Mouse (Mus musculus) forebrain, embryonic 11.5 days (tissue): ENCODE results near the gene Vps25. TPM values are rescaled to one million over a fixed set of nuclear protein-coding genes. Genes with fewer than 3 reads are reported as not detected.

Source experiments
- ATAC-seq: fragments of 200-750 bp; cut with Nextera tagmentation; replicated peaks from 2 replicates; pipeline ENCODE4 v1.8.0; 2017; ENCODE audit warnings: moderate TSS enrichment; ENCODE audit not compliant: low FRiP score
- DNase-seq: peaks from one replicate; pipeline ENCODE4 v3.0.0-alpha.2; 2017; ENCODE audit warnings: low spot score
- H3K27ac ChIP-seq: fragments of 300-500 bp; sonication (generic); 2 replicates; pipeline ENCODE4 v1.5.1; 2014; ENCODE audit warnings: low read depth, low read length
- H3K27me3 ChIP-seq: fragments of 300-500 bp; sonication (generic); 2 replicates; pipeline ENCODE4 v1.6.1; 2014; ENCODE audit warnings: mild to moderate bottlenecking, low read length, mixed read lengths; ENCODE audit not compliant: control insufficient read depth, insufficient read depth
- H3K36me3 ChIP-seq: fragments of 300-500 bp; sonication (generic); 2 replicates; pipeline ENCODE4 v1.6.1; 2014; ENCODE audit warnings: mild to moderate bottlenecking, low read length, moderate library complexity, mixed read lengths; ENCODE audit not compliant: control insufficient read depth, insufficient read depth
- H3K4me1 ChIP-seq: fragments of 300-500 bp; sonication (generic); replicated peaks from 2 replicates; pipeline ENCODE4 v1.6.1; 2014; ENCODE audit warnings: low read length, mixed read lengths; ENCODE audit not compliant: control insufficient read depth, insufficient read depth
- H3K4me2 ChIP-seq: fragments of 300-500 bp; sonication (generic); 2 replicates; pipeline ENCODE4 v1.6.1; 2014; ENCODE audit warnings: low read depth, mild to moderate bottlenecking, low read length, moderate library complexity, mixed read lengths; ENCODE audit not compliant: severe bottlenecking
- H3K4me3 ChIP-seq: fragments of 300-500 bp; sonication (generic); 2 replicates; pipeline ENCODE4 v1.5.1; 2014; ENCODE audit warnings: low read depth, low read length
- H3K9ac ChIP-seq: fragments of 300-500 bp; sonication (generic); 2 replicates; pipeline ENCODE4 v1.6.1; 2014; ENCODE audit warnings: low read length
- H3K9me3 ChIP-seq: fragments of 300-500 bp; sonication (generic); 2 replicates; pipeline ENCODE4 v1.6.1; 2016; ENCODE audit warnings: low read length, mixed read lengths; ENCODE audit not compliant: control insufficient read depth
- WGBS: fragments of 180-500 bp; shearing (Covaris S2); extraction: QIAGEN DNeasy Blood & Tissue Kit; methylation state at CpG from one replicate; pipeline ENCODE4 v1.1.7; 2014; 5-methylcytosine and 5-hydroxymethylcytosine counted together
- polyA plus RNA-seq: library from polyadenylated mRNA; unstranded; fragments of >200 nt; fragmentation: Nextera tagmentation; extraction: Ambion mirVana; gene quantifications from 2 replicates; pipeline ENCODE4 v1.2.1, GENCODE M21; 2014

Gene Vps25
- polyA plus RNA-seq, 1 experiment from 2014 or later: 119 TPM

DNA sequence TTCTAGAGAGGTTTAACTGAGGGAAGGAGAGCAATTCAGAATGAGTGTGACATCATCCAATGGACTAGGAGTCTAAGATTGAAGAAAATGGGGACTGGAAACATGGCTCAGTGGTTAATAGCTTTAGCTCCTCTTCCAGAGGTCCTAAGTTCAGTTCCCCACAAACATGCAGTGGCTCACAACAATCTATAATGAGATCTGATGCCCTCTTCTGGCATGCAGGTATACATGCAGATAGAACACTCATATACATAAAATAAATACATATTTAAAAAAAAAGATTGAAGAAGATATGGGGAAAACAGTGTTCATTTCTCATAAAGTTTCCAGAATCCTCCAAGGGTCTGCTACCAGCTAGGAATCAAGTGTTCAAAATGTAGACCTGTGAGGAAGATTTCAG is 18.1 kb upstream of the Vps25 start:
- H3K4me2 ChIP-seq: no peak overlapping the region
- no peaks in the 10 kb centered on the region for H3K9me3 ChIP-seq
- ATAC-seq: no peak
- DNase-seq: no peak
- no peaks in the 10 kb centered on the region for H3K27me3 ChIP-seq
- no peak overlapping the region for H3K27ac ChIP-seq
- H3K36me3 ChIP-seq: no peaks in the 10 kb centered on the region
- no peak overlapping the region for H3K9ac ChIP-seq
- 0 out of 2 replicates have a peak, but pooled peaks cover 2% of the 10 kb centered on the region for H3K4me1 ChIP-seq
- H3K4me3 ChIP-seq: no peak overlapping the region

DNA sequence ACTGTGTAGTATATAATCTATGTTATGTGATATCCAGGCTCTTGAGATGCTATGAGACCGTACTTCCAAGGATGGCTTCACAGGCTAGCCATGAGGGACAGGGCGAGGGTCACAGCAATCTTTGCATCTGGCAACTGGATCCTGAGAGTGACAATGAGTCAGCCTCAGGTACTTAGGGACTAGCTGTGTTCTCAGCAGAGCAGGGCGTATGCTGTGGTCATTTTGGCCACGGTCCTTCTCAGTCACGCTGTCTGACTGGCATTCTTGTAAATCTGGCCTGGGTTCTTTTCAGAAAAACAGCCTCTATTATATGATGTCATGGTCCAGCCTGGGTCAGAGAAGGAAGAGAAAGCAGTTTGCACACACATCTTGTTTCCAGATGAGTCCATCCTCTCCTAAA is 16.7 kb upstream of the Vps25 start:
- H3K27ac ChIP-seq: no peak overlapping the region
- no peaks in the 10 kb centered on the region for H3K4me1 ChIP-seq
- no peak for ATAC-seq
- DNase-seq: no peak
- no peak overlapping the region for H3K4me2 ChIP-seq
- H3K4me3 ChIP-seq: no peak overlapping the region
- H3K9me3 ChIP-seq: no peaks in the 10 kb centered on the region
- H3K36me3 ChIP-seq: no peaks in the 10 kb centered on the region
- H3K9ac ChIP-seq: no peak overlapping the region
- no peaks in the 10 kb centered on the region for H3K27me3 ChIP-seq
- 90% methylated on average over 5 of the region's 5 CpGs for WGBS

DNA sequence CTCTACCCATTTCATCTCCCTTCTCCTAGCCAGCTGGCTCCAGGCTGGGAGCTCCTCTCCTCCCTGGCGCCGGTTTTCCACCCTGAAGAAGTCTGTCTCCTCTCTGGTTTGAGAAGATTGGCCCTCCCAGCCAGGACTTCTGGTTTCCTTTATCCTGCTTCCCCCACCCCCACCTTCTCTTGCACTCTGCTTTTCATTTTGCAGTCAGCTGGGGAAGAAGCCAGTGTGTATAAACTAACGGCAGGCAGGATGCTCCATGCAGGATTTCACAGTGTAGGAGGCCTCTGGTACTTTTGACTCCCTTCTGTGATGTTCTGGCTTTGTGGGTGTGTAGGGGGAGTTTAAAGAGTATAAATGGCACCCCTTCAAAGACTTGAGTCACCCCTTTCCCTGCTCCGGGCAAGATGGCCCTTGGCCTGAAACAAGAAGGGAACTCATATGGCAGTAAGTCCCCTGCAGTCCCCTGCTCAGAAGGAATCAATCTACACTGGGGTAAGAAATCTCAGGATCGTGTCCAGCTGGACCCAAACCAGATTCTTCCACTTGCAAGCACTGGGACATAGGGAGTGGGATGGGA is 15.3 kb upstream of the Vps25 start:
- no peak for ATAC-seq
- Histone ChIP-seq H3K4me2 (no peak overlapping the region), H3K9me3 (no peaks in the 10 kb centered on the region), H3K36me3 (no peaks in the 10 kb centered on the region), H3K27ac (no peak overlapping the region), H3K9ac (no peak overlapping the region), H3K27me3 (no peaks in the 10 kb centered on the region), H3K4me3 (no peak overlapping the region), H3K4me1 (no peaks in the 10 kb centered on the region)
- 46% methylated on average over 5 of the region's 5 CpGs for WGBS
- no peak for DNase-seq

- peaks cover 4% of the 10 kb centered on the region; the same call in 1 of the 2 replicates for H3K4me1 ChIP-seq
- peaks cover 15% of the 10 kb centered on the region for H3K27me3 ChIP-seq
- ATAC-seq: no peak
- WGBS: 43% methylated on average over 4 of the region's 4 CpGs
- H3K9ac ChIP-seq: no peak overlapping the region
- H3K4me3 ChIP-seq: no peak overlapping the region
- no peaks in the 10 kb centered on the region for H3K36me3 ChIP-seq
- no peak overlapping the region for H3K4me2 ChIP-seq
- DNase-seq: no peak
- no peak overlapping the region for H3K27ac ChIP-seq
- no peaks in the 10 kb centered on the region for H3K9me3 ChIP-seq
Measured at GRCm38 (mm10) chr11:101245071-101245470, 8.4 kb upstream of the Vps25 start.

GRCm38 (mm10) chr11:101245855-101246701 is 7.4 kb upstream of the Vps25 start, which contains the start of gene Ramp2:
Ramp2 (plus strand) TSS chr11:101246028.
- H3K4me2 ChIP-seq: peak within 1 kb of the TSS; percentile 97
- peaks cover 15% of the 10 kb centered on the region for H3K27me3 ChIP-seq
- H3K9me3 ChIP-seq: no peaks in the 10 kb centered on the region
- DNase-seq: peak; percentile 76
- WGBS: under 1% methylated on average over 60 of the region's 63 CpGs
- H3K9ac ChIP-seq: peak within 1 kb of the TSS; percentile 69
- H3K27ac ChIP-seq: no peak within 1 kb of the TSS
- no peaks in the 10 kb centered on the region for H3K36me3 ChIP-seq
- peak within 1 kb of the TSS; percentile 56 for H3K4me3 ChIP-seq
- H3K4me1 ChIP-seq: peaks cover 4% of the 10 kb centered on the region; the same call in 1 of the 2 replicates
- peak; percentile 70 for ATAC-seq

DNA sequence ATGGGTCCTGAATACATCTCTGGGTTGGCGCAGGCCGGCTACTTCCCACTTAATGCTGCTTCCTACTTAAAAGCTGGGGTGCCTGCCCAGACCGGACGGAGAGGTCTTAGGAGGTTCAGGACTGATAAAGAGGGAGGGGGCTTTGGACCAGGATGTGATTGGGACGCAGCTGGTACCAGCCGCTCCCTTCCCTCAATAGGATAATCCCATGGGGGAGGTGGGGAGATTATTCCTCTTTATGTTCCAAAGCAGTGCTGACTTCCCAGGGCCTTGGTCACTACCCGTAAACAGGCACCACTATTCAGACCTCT is 6.8 kb upstream of the Vps25 start:
- WGBS: under 1% methylated on average over 7 of the region's 7 CpGs
- no peak for ATAC-seq
- H3K27ac ChIP-seq: no peak overlapping the region
- peak overlapping the region; percentile 69 for H3K9ac ChIP-seq
- peak overlapping the region; percentile 56 for H3K4me3 ChIP-seq
- peaks cover 15% of the 10 kb centered on the region for H3K27me3 ChIP-seq
- DNase-seq: no peak
- H3K36me3 ChIP-seq: no peaks in the 10 kb centered on the region
- H3K9me3 ChIP-seq: no peaks in the 10 kb centered on the region
- peak overlapping the region; percentile 97 for H3K4me2 ChIP-seq
- peaks cover 4% of the 10 kb centered on the region; the same call in 1 of the 2 replicates for H3K4me1 ChIP-seq

DNA sequence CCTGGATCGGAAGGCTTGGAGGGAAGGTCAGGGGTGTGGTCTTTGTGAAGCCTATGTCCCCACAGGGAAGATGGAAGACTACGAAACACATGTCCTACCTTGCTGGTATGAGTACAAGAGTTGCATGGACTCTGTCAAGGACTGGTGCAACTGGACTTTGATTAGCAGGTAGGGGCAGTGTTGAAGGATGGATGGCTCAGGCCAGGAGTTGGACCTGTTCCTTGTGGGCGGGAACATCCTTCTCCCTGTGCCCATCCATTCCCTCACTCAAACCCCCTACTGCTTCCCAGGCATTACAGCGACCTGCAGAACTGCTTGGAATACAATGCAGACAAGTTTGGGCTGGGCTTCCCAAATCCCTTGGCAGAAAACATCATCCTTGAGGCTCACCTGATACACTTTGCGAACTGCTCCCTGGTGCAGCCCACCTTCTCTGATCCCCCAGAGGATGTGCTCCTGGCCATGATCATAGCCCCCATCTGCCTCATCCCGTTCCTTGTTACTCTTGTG is 5.9 kb upstream of the Vps25 start:
- Histone ChIP-seq H3K9me3 (no peaks in the 10 kb centered on the region), H3K27me3 (peaks cover 15% of the 10 kb centered on the region), H3K9ac (no peak overlapping the region), H3K4me2 (no peak overlapping the region), H3K27ac (no peak overlapping the region), H3K4me1 (peaks cover 4% of the 10 kb centered on the region; the same call in 1 of the 2 replicates), H3K4me3 (no peak overlapping the region), H3K36me3 (no peaks in the 10 kb centered on the region)
- no peak for DNase-seq
- no peak for ATAC-seq
- WGBS: 86% methylated on average over 6 of the region's 6 CpGs

- no peak overlapping the region for H3K9ac ChIP-seq
- ATAC-seq (no peak), DNase-seq (peak; percentile 71)
- WGBS: 34% methylated on average over 14 of the region's 14 CpGs
- peaks cover 4% of the 10 kb centered on the region; the same call in 1 of the 2 replicates for H3K4me1 ChIP-seq
- H3K4me3 ChIP-seq: no peak overlapping the region
- no peaks in the 10 kb centered on the region for H3K36me3 ChIP-seq
- peaks cover 15% of the 10 kb centered on the region for H3K27me3 ChIP-seq
- no peaks in the 10 kb centered on the region for H3K9me3 ChIP-seq
- no peak overlapping the region for H3K4me2 ChIP-seq
- H3K27ac ChIP-seq: no peak overlapping the region
Measured at GRCm38 (mm10) chr11:101248258-101248994, 5.1 kb upstream of the Vps25 start.
